Mouse (Mus musculus) MEL (cell line): ENCODE measurements around the gene Ano2. TPM values are rescaled to one million over a fixed set of nuclear protein-coding genes. Genes with fewer than 3 reads are reported as not detected.

Experiments
- DNase-seq: peaks from one replicate; pipeline ENCODE4 v3.0.0; 2011; ENCODE audit warnings: low read depth, low spot score
- H3K27ac ChIP-seq: 2 replicates; pipeline ENCODE4 v1.5.1; 2012; ENCODE audit warnings: low read depth, mild to moderate bottlenecking, control low read depth, low read length, moderate library complexity; ENCODE audit not compliant: control insufficient read depth
- H3K27me3 ChIP-seq, 2 experiments: fragments of 150-350 bp in 1 of 2; sonication (generic) in 1 of 2; 2 replicates each; pipeline ENCODE4 v1.6.1; 2012; ENCODE audit warnings: low read length in 2 of 2, mild to moderate bottlenecking in 2 of 2, improper control_type of control experiment in 1 of 2, moderate library complexity in 1 of 2; ENCODE audit not compliant: insufficient read depth in 2 of 2, control insufficient read depth in 1 of 2
- H3K36me3 ChIP-seq, 2 experiments: 2 replicates each; pipeline ENCODE4 v1.6.1; 2012 to 2014; ENCODE audit warnings: low read length in 2 of 2, improper control_type of control experiment in 1 of 2, inconsistent platforms in 1 of 2, mild to moderate bottlenecking in 1 of 2; ENCODE audit not compliant: insufficient read depth in 2 of 2, control insufficient read depth in 1 of 2
- H3K4me1 ChIP-seq, 2 experiments: fragments of 150-350 bp in 1 of 2; sonication (generic) in 1 of 2; 2 replicates each; pipeline ENCODE4 v1.6.1; 2012; ENCODE audit warnings: low read length in 2 of 2, improper control_type of control experiment in 1 of 2, mild to moderate bottlenecking in 1 of 2; ENCODE audit not compliant: insufficient read depth in 2 of 2, control insufficient read depth in 1 of 2
- H3K4me3 ChIP-seq, 2 experiments: fragments of 150-350 bp in 1 of 2; sonication (generic) in 1 of 2; 2 replicates each; pipeline ENCODE4 v1.5.1; 2012; ENCODE audit warnings: low read depth in 2 of 2, low read length in 2 of 2, mild to moderate bottlenecking in 2 of 2, moderate library complexity in 2 of 2, control low read depth in 1 of 2, improper control_type of control experiment in 1 of 2; ENCODE audit not compliant: control insufficient read depth in 1 of 2, insufficient read depth in 1 of 2
- H3K79me2 ChIP-seq: 2 replicates; pipeline ENCODE4 v1.6.1; 2012; ENCODE audit warnings: mild to moderate bottlenecking, low read length, moderate library complexity; ENCODE audit not compliant: control insufficient read depth, poor library complexity, insufficient read depth
- H3K9ac ChIP-seq: 2 replicates; pipeline ENCODE4 v1.6.1; 2012; ENCODE audit warnings: low read depth, mild to moderate bottlenecking, control low read depth, low read length, moderate library complexity; ENCODE audit not compliant: control insufficient read depth, poor library complexity, severe bottlenecking
- H3K9me3 ChIP-seq: fragments of 150-350 bp; sonication (generic); replicated peaks from 2 replicates; pipeline ENCODE4 v1.6.1; 2012; ENCODE audit warnings: mild to moderate bottlenecking, low read length, improper control_type of control experiment, moderate library complexity; ENCODE audit not compliant: insufficient read depth
- BHLHE40 ChIP-seq: IDR thresholded peaks from 2 replicates; pipeline ENCODE4 v1.6.1; 2012; ENCODE audit warnings: low read depth, mild to moderate bottlenecking, inconsistent platforms, low read length, improper control_type of control experiment, borderline replicate concordance
- CHD2 ChIP-seq: IDR thresholded peaks from 2 replicates; pipeline ENCODE4 v1.6.1; 2011; ENCODE audit warnings: low read length, improper control_type of control experiment
- CTCF ChIP-seq, 3 experiments: IDR thresholded peaks in 2 of 3; conservative IDR thresholded peaks in 1 of 3; 2 replicates each; pipeline ENCODE4 v1.5.1; 2011 to 2012; ENCODE audit warnings: low read length in 3 of 3, low read depth in 2 of 3, mild to moderate bottlenecking in 2 of 3, improper control_type of control experiment in 1 of 3, inconsistent platforms in 1 of 3, mixed read lengths in 1 of 3, moderate library complexity in 1 of 3; ENCODE audit not compliant: control insufficient read depth in 1 of 3, insufficient read depth in 1 of 3, poor library complexity in 1 of 3, severe bottlenecking in 1 of 3
- EP300 ChIP-seq, 2 experiments: IDR thresholded peaks; 2 replicates each; pipeline ENCODE4 v1.6.1; 2011; ENCODE audit warnings: improper control_type of control experiment in 2 of 2, low read length in 2 of 2, low read depth in 1 of 2, mild to moderate bottlenecking in 1 of 2
- ETS1 ChIP-seq: IDR thresholded peaks from 2 replicates; pipeline ENCODE4 v1.6.1; 2012; ENCODE audit warnings: low read depth, mild to moderate bottlenecking, inconsistent platforms, low read length, improper control_type of control experiment, moderate library complexity
- GATA1 ChIP-seq: IDR thresholded peaks from 2 replicates; pipeline ENCODE4 v1.6.1; 2011; ENCODE audit warnings: low read depth, low read length, improper control_type of control experiment
- HCFC1 ChIP-seq: IDR thresholded peaks from 2 replicates; pipeline ENCODE4 v1.6.1; 2012; ENCODE audit warnings: low read depth, mild to moderate bottlenecking, inconsistent platforms, low read length, improper control_type of control experiment, moderate library complexity
- MAX ChIP-seq: IDR thresholded peaks from 2 replicates; pipeline ENCODE4 v1.6.1; 2011; ENCODE audit warnings: low read length, improper control_type of control experiment
- MXI1 ChIP-seq: IDR thresholded peaks from 2 replicates; pipeline ENCODE4 v1.6.1; 2011; ENCODE audit warnings: mild to moderate bottlenecking, low read depth, low read length, improper control_type of control experiment
- MYB ChIP-seq: IDR thresholded peaks from 2 replicates; pipeline ENCODE4 v1.6.1; 2011; ENCODE audit warnings: mild to moderate bottlenecking, low read depth, low read length, improper control_type of control experiment
- NRF1 ChIP-seq: IDR thresholded peaks from 2 replicates; pipeline ENCODE4 v1.6.1; 2014; ENCODE audit warnings: low read depth, mild to moderate bottlenecking, inconsistent platforms, low read length, improper control_type of control experiment, moderate library complexity; ENCODE audit not compliant: poor library complexity, insufficient read depth, severe bottlenecking
- POLR2AphosphoS2 ChIP-seq: IDR thresholded peaks from 2 replicates; pipeline ENCODE4 v1.6.1; 2011; ENCODE audit warnings: low read length, improper control_type of control experiment
- POLR2AphosphoS5 ChIP-seq: IDR thresholded peaks from 2 replicates; pipeline ENCODE4 v1.6.1; 2012; ENCODE audit warnings: low read depth, borderline replicate concordance, mild to moderate bottlenecking, inconsistent platforms, low read length, moderate library complexity, mixed read lengths
- RCOR1 ChIP-seq: IDR thresholded peaks from 2 replicates; pipeline ENCODE4 v1.6.1; 2012; ENCODE audit warnings: low read depth, mild to moderate bottlenecking, inconsistent platforms, low read length, improper control_type of control experiment
- SIN3A ChIP-seq: IDR thresholded peaks from 2 replicates; pipeline ENCODE4 v1.6.1; 2012; ENCODE audit warnings: low read length, improper control_type of control experiment, inconsistent platforms
- TAL1 ChIP-seq: IDR thresholded peaks from 2 replicates; pipeline ENCODE4 v1.6.1; 2012; ENCODE audit warnings: mild to moderate bottlenecking, inconsistent platforms, low read length, moderate library complexity, mixed read lengths
- TBP ChIP-seq: IDR thresholded peaks from 2 replicates; pipeline ENCODE4 v1.8.0; 2011; ENCODE audit warnings: low read depth, low read length, improper control_type of control experiment
- TCF12 ChIP-seq: IDR thresholded peaks from 2 replicates; pipeline ENCODE4 v1.6.1; 2014; ENCODE audit warnings: low read depth, mild to moderate bottlenecking, inconsistent platforms, low read length, improper control_type of control experiment, moderate library complexity
- ZKSCAN1 ChIP-seq: IDR thresholded peaks from 2 replicates; pipeline ENCODE4 v1.6.1; 2012; ENCODE audit warnings: low read depth, mild to moderate bottlenecking, inconsistent platforms, low read length, improper control_type of control experiment, moderate library complexity
- polyA plus RNA-seq, 2 experiments: library from polyadenylated mRNA; stranded (reverse) in 1 of 2; unstranded in 1 of 2; fragments of >175 nt in 1 of 2; fragments of >200 nt in 1 of 2; gene quantifications; 2 replicates each; pipeline versions ENCODE4 v1.2.1 to v1.2.4; 2012; ENCODE audit warnings: low replicate concordance in 2 of 2, low read depth in 1 of 2; ENCODE audit not compliant: insufficient read length in 2 of 2, insufficient read depth in 1 of 2, missing spikeins in 1 of 2
- total RNA-seq: library from RNA; depleted of rRNA; stranded (reverse); fragments of 300-350 nt; gene quantifications from 2 replicates; pipeline ENCODE4 v1.2.3, GENCODE M21; 2012

Gene Ano2
- total and polyA plus RNA-seq, 3 experiments: not detected

DNA sequence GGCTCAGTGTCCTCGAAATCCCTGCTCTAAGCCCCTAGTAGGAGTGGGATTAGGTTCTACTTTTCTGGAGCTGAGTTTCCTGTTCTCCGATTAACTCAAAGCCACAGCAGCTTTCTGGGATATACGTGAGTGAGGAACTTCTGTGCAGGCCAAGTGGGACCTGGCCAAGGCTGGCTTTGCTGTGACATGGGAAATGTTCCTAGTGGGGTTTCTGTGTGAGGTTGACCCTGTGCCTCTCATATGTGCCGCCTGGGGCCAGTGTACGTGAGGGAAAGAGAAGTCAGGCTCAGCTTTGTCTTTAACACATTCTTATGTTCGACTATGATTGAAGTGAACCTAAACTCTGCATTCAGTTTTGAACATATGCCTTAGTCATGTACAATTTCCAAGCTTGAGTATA, 184.5 kb downstream of the Ano2 start:
- H3K9me3 ChIP-seq: no peaks in the 10 kb centered on the region
- no peak for TF ChIP-seq TCF12
- no peak for TF ChIP-seq RCOR1
- no peak for TF ChIP-seq POLR2AphosphoS5
- TF ChIP-seq HCFC1: no peak
- no peak for TF ChIP-seq SIN3A
- no peak for TF ChIP-seq TBP
- no peak for TF ChIP-seq EP300 (IDR thresholded peaks at IDR 0.05; ENCODE audit: low read depth in 1 of 2, low read length in 2 of 2)
- no peak for TF ChIP-seq TAL1
- TF ChIP-seq MAX: no peak
- no peak for TF ChIP-seq CTCF (IDR thresholded peaks at IDR 0.05 in 2 of 3, conservative IDR thresholded peaks at IDR 0.05 in 1 of 3; ENCODE audit: control insufficient read depth in 1 of 3, insufficient read depth in 1 of 3, low read depth in 2 of 3, low read length in 3 of 3, poor library complexity in 1 of 3, severe bottlenecking in 1 of 3)
- TF ChIP-seq ETS1: no peak
- no peak for TF ChIP-seq MXI1
- TF ChIP-seq GATA1: no peak
- no peak overlapping the region for H3K4me3 ChIP-seq
- no peaks in the 10 kb centered on the region for H3K4me1 ChIP-seq
- H3K9ac ChIP-seq: no peak overlapping the region
- H3K27me3 ChIP-seq: no peaks in the 10 kb centered on the region
- no peak overlapping the region for H3K27ac ChIP-seq
- H3K36me3 ChIP-seq: no peaks in the 10 kb centered on the region
- no peaks in the 10 kb centered on the region for H3K79me2 ChIP-seq
- no peak for DNase-seq

DNA sequence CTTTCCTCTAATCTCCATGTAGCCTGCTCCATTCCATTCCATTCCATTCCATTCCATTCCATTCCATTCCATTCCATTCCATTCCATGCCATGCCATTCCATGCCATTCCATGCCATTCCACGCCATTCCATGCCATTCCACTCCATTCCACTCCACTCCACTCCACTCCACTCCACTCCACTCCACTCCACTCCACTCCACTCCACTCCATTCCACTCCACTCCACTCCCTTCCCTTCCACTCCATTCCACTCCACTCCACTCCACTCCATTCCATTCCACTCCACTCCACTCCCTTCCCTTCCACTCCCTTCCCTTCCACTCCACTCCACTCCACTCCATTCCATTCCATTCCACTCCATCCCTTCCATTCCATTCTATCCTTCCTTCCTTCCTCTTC, 186.7 kb downstream of the Ano2 start:
- Histone ChIP-seq H3K79me2 (no peaks in the 10 kb centered on the region), H3K27me3 (no peaks in the 10 kb centered on the region), H3K36me3 (no peaks in the 10 kb centered on the region), H3K4me3 (no peak overlapping the region), H3K27ac (no peak overlapping the region), H3K4me1 (no peaks in the 10 kb centered on the region), H3K9ac (no peak overlapping the region), H3K9me3 (no peaks in the 10 kb centered on the region)
- TF ChIP-seq EP300 (IDR thresholded peaks at IDR 0.05; ENCODE audit: low read depth in 1 of 2, low read length in 2 of 2): no peak
- no peak for TF ChIP-seq MXI1
- no peak for TF ChIP-seq POLR2AphosphoS2
- TF ChIP-seq MYB: no peak
- TF ChIP-seq SIN3A: no peak
- no peak for TF ChIP-seq RCOR1
- TF ChIP-seq MAX: no peak
- TF ChIP-seq ZKSCAN1: no peak
- no peak for TF ChIP-seq TCF12
- no peak for TF ChIP-seq CHD2
- TF ChIP-seq NRF1: no peak
- no peak for TF ChIP-seq BHLHE40
- no peak for DNase-seq
